Mouse (Mus musculus) liver, embryonic 18 days (tissue): ENCODE results near the gene Tmppe. TPM values are rescaled to one million over a fixed set of nuclear protein-coding genes. Genes with fewer than 3 reads are reported as not detected.

Experiments
- polyA plus RNA-seq: library from polyadenylated mRNA; depleted of rRNA; stranded (reverse); fragments of >200 nt; gene quantifications from 2 replicates; pipeline ENCODE4 v1.2.3, GENCODE M21; 2012; rRNA removed

The Tmppe gene
- polyA plus RNA-seq, result 1.3 and 1.4 TPM in 2 replicates

DNA sequence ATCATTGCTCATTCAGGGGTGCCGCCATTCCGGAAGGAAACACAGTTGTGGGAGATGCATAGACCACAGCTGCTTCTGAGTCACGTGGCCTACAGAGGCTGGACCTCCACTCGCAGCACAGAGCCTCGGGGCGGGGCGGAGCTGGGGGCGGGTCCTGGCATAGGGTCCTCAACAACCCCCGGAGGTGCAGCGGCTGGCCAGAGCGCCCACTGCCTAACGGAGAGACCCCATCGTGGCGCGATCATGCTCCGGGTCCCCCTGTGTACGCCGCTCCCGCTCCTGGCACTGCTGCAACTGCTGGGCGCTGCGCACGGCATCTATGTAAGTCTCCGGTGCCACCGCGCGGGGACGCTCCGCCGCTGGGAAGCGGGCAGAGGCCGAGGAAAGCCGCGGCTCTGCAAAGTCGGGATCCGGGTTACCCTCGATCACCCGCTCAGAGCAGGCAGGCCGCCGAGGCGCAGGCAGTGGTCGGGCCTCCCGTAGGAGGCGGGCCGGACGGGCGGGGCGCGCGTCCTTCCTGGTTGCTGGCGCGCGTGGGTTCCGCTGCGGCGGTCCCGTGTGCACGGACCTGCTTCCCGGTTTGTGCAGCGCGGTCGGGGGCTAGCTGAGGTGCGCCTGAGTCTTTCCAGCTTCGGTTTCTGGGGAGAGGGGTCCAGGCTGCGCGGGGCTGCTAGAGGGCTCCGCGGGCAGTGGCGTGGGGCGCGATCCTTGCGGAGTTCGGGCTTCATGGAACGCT is at the start of gene Tmppe, which contains the start of gene Glb1:
Gene Tmppe (plus strand): TSS at position 157 of the 736 bp plus-strand sequence.
Gene Glb1 (plus strand): TSS at position 128 of the 736 bp plus-strand sequence.

DNA sequence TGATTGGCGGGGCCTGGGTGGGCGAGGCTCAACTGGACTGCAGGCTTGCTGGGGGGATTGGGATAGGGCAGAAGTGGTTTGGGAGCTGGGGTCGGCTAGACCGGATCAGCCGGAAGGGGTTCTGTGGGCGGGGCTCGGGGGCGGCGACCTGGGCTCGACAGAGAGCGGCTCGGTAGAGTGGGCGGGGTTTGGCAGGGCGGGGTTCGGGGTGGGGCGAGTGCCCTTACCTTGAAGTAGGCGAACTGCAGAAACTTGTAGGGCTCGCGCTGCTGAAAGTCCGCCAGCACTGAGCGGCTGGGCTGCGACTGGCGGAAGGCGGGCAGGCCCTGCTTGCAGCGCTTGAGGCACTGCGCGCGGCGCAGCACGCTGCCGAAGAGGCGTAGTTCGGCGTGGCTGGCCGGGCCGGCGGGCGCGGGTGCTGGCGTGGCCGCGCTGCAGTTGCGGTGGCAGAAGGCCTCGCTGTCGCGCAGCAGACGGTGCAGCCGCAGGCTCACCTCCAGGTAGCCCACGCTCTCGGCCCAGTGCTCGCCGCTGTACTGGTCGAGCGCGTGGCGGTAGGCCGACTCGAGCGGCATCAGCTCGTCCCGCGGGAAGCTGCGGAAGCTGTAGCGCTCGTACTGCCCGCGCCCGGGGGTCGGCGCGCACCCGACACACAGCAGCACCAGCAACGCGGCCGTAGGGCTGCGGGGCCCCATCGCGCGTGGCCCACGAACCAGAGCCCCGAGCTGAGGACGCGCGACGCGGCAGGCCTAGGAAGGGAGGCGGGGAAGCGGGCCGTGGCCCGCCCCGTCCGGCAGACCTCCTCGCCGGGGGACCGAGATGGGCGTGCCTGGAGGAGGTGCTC is 10.8 kb upstream of the Tmppe start, which contains the start of gene Crtap:
Gene Crtap (minus strand): TSS at position 771 of the 844 bp plus-strand sequence.

Other genes starting within 250 kb of the Tmppe start
- not detected in 2 replicates for gene Bcl2a1c, start 71.0 kb upstream of the Tmppe start, polyA plus RNA-seq
- gene Crtap, start 10.4 kb upstream of the Tmppe start, polyA plus RNA-seq, result 19.8 and 20.9 TPM in 2 replicates
- 17.7 and 17.8 TPM in 2 replicates for gene Glb1, start within 50 bp of the Tmppe start, polyA plus RNA-seq
- gene Ccr4, start 103.8 kb downstream of the Tmppe start, polyA plus RNA-seq, result 0.02 TPM in 1 of 2 replicates, not detected in the other
- not detected in 2 replicates for gene C130032M10Rik, start 114.6 kb downstream of the Tmppe start, polyA plus RNA-seq
- 0.11 and 0.20 TPM in 2 replicates for gene Trim71, start 163.3 kb downstream of the Tmppe start, polyA plus RNA-seq
- 18.3 and 19.5 TPM in 2 replicates for gene Cnot10, start 239.1 kb downstream of the Tmppe start, polyA plus RNA-seq